Mouse (Mus musculus): ENCODE results near the gene Gpr137.

GRCm38 (mm10) chr19:6955424-6955823 is 13.1 kb upstream of the Gpr137 start:
- TF ChIP-seq CTCF (IDR thresholded peaks at IDR 0.05; ENCODE audit: low read depth), result no peak
- TF ChIP-seq EP300 (optimal IDR thresholded peaks at IDR 0.05), result no peak

Measured in stomach, postnatal 0 days (tissue).